Mouse (Mus musculus): ENCODE measurements at regions not wholly inside any gene's neighbourhood (a gene's known extent, or its start where the extent isn't known, plus 50 kb on each side); places are given as distances from the start of the nearest gene placed in this dataset.

- no peak for DNase-seq (ENCODE audit: low read depth, low spot score)
These were observed 558.0 kb downstream of the Ebf1 start for GRCm38 (mm10) chr11:45174811-45175798.

GRCm38 (mm10) chr11:45176971-45177370 is 559.9 kb downstream of the Ebf1 start:
- no peak for DNase-seq (ENCODE audit: low read depth, low spot score)

- no peak for DNase-seq (ENCODE audit: low read depth, low spot score)
These were observed 560.9 kb downstream of the Ebf1 start for GRCm38 (mm10) chr11:45178036-45178435.

GRCm38 (mm10) chr11:45179019-45179418 is 561.9 kb downstream of the Ebf1 start:
- no peak for DNase-seq (ENCODE audit: low read depth, low spot score)

- peak; percentile 61 for DNase-seq (ENCODE audit: low read depth, low spot score)
These were observed 573.7 kb downstream of the Ebf1 start for GRCm38 (mm10) chr11:45190601-45191370.

GRCm38 (mm10) chr11:45191392-45192189 is 574.5 kb downstream of the Ebf1 start:
- no peak for DNase-seq (ENCODE audit: low read depth, low spot score)

GRCm38 (mm10) chr11:45193319-45193718 is 576.2 kb downstream of the Ebf1 start:
- DNase-seq (ENCODE audit: low read depth, low spot score): no peak

- DNase-seq (ENCODE audit: low read depth, low spot score): no peak
These were observed 582.4 kb downstream of the Ebf1 start for GRCm38 (mm10) chr11:45199520-45199919.

GRCm38 (mm10) chr11:45200714-45201405 is 583.7 kb downstream of the Ebf1 start:
- no peak for DNase-seq (ENCODE audit: low read depth, low spot score)

GRCm38 (mm10) chr11:45203446-45203845 is 586.3 kb downstream of the Ebf1 start:
- DNase-seq (ENCODE audit: low read depth, low spot score): no peak

- DNase-seq (ENCODE audit: low read depth, low spot score): no peak
These were observed 589.8 kb downstream of the Ebf1 start for GRCm38 (mm10) chr11:45206611-45207525.

GRCm38 (mm10) chr11:45214096-45214495 is 597.0 kb downstream of the Ebf1 start:
- no peak for DNase-seq (ENCODE audit: low read depth, low spot score)

- no peak for DNase-seq (ENCODE audit: low read depth, low spot score)
These were observed 599.9 kb downstream of the Ebf1 start for GRCm38 (mm10) chr11:45216942-45217474.

GRCm38 (mm10) chr11:45219239-45219638 is 602.1 kb downstream of the Ebf1 start:
- DNase-seq (ENCODE audit: low read depth, low spot score): no peak

- DNase-seq (ENCODE audit: low read depth, low spot score): no peak
These were observed 604.9 kb downstream of the Ebf1 start for GRCm38 (mm10) chr11:45222021-45222420.

- DNase-seq (ENCODE audit: low read depth, low spot score): no peak
These were observed 616.1 kb upstream of the Clint1 start for GRCm38 (mm10) chr11:45235476-45236412.

GRCm38 (mm10) chr11:45237056-45237455 is 614.8 kb upstream of the Clint1 start:
- no peak for DNase-seq (ENCODE audit: low read depth, low spot score)

GRCm38 (mm10) chr11:45239044-45239443 is 612.8 kb upstream of the Clint1 start:
- peak; percentile 7 for DNase-seq (ENCODE audit: low read depth, low spot score)

- DNase-seq (ENCODE audit: low read depth, low spot score): no peak
These were observed 611.4 kb upstream of the Clint1 start for GRCm38 (mm10) chr11:45240419-45240818.

All from R1 (cell line).